Mouse (Mus musculus) bone marrow, adult 2 months (tissue): ENCODE data around the gene Sirt1. TPM values are rescaled to one million over a fixed set of nuclear protein-coding genes. Genes with fewer than 3 reads are reported as not detected.

ENCODE experiments used
- H3K27ac ChIP-seq: fragments of 200-500 bp; 2 replicates; pipeline ENCODE4 v1.5.1; 2012; ENCODE audit warnings: low read depth, mild to moderate bottlenecking, control low read depth, inconsistent platforms, low read length; ENCODE audit not compliant: control insufficient read depth, poor library complexity, insufficient read depth
- H3K4me1 ChIP-seq: fragments of 200-500 bp; 2 replicates; pipeline ENCODE4 v1.6.1; 2011; ENCODE audit warnings: low read length; ENCODE audit not compliant: control insufficient read depth, insufficient read depth
- H3K4me3 ChIP-seq: fragments of 200-500 bp; replicated peaks from 2 replicates; pipeline ENCODE3; 2011; ENCODE audit warnings: mild to moderate bottlenecking, low read depth, low read length, control low read depth; ENCODE audit not compliant: control insufficient read depth
- CTCF ChIP-seq: fragments of 200-500 bp; IDR thresholded peaks from 2 replicates; pipeline ENCODE4 v1.5.1; 2011; ENCODE audit warnings: low read length, control low read depth; ENCODE audit not compliant: control insufficient read depth, insufficient read depth
- POLR2A ChIP-seq: fragments of 200-500 bp; IDR thresholded peaks from 2 replicates; pipeline ENCODE4 v1.6.1; 2011; ENCODE audit warnings: low read depth, mild to moderate bottlenecking, control low read depth, low read length, borderline replicate concordance; ENCODE audit not compliant: control insufficient read depth
- WGBS: fragments of 180-500 bp; shearing (Covaris S2); methylation state at CpG from one replicate; pipeline ENCODE4 v1.1.7; 2018; 5-methylcytosine and 5-hydroxymethylcytosine counted together
- polyA plus RNA-seq: library from polyadenylated mRNA; stranded (reverse); fragments of >200 nt; gene quantifications from 2 replicates; pipeline ENCODE4 v1.2.4, GENCODE M21; 2011; ENCODE audit warnings: low replicate concordance; ENCODE audit not compliant: missing spikeins, insufficient read depth, insufficient read length

The Sirt1 gene
- polyA plus RNA-seq, 1 experiment, result 19.4 TPM

DNA sequence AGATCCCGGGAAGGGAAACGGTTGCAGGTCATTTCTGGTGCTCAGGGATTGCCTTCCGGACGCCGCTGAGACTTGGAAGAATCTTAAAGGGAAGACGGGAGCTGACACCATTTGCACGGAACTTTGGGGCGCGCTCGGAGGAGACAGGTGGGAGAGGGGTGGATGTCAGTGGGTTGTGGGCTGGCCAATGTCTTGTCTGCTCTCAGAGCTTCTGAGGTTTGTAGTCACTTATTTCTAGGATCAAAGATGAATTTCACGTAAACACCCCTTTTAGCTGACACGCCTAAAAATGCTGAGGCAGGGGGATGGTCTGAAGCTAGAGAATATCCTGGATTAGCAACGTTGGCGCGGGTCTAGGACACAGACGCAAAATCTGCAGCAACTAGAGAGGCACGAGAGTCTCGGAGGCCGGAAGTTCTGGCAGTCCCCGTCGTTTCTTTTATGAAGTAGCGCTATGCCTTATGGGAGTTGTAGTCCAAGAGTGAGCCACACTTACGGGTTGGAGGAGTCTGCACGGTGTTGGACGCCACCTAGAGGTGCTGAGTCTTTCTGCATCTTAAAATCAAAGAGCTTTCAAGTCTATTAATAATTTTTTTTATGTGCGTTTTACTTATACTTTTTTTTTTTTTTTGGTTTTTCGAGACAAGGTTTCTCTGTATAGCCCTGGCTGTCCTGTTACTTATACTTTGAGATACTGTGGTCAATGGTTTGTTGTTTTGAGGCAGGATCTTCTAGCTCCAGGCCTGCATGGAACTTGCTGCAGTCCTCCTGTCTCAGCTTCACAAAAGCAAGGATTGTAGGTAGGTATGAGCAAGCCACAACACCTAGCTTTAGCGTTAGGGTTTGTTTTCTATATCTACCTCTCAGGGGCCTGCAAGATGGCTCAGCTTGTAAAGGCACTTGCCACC lies 1.1 kb upstream of the Sirt1 start, which contains the start of gene Dnajc12:
Gene Dnajc12 (plus strand): TSS at position 72 of the 908 bp plus-strand sequence.
- TF ChIP-seq CTCF, result peak; percentile 89
- no peak for TF ChIP-seq POLR2A
- under 1% methylated on average over 28 of the region's 28 CpGs for WGBS
- Histone ChIP-seq H3K4me3 (peak within 1 kb of the TSS; percentile 75), H3K27ac (no peak within 1 kb of the TSS), H3K4me1 (no peaks in the 10 kb centered on the region; the same call in 1 of the 2 replicates)

DNA sequence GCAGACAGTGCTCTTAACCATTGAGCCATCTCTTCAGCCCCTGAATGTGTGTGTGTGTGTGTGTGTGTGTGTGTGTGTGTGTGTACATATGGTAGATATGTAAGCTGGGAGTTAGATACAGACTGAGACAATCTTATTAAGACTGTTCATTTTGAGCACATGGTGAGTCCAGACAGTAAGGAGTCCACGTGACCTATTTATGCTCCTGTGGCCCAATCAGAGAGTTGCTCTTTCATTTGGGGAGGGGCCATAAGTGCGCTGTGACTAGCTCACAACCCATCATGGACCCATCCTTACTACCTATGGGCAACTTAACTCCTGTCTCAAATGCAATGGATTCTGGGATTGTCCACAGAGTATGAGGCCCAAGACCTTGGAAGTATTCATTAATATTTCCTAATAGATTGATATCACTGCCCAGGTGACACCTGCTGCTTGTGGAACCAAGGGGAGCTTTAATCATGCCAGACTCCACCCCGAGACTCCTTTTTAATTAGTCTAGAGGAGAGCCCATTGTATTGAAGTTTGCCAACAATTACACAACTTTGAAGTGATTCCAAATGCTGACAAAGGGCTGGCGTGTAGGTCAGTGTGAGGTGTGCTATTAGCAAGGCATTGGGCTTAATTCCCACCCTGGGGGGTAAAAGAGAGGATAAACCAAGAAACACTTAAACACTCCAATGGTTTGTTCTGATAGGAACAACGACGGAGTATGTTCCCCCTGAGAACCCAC lies 2.4 kb downstream of the Sirt1 start:
- TF ChIP-seq POLR2A (no peak), CTCF (no peak)
- WGBS, result 80% methylated on average over 6 of the region's 6 CpGs
- H3K27ac ChIP-seq, result no peak overlapping the region
- no peak overlapping the region for H3K4me3 ChIP-seq
- H3K4me1 ChIP-seq, result no peaks in the 10 kb centered on the region; the same call in 1 of the 2 replicates

DNA sequence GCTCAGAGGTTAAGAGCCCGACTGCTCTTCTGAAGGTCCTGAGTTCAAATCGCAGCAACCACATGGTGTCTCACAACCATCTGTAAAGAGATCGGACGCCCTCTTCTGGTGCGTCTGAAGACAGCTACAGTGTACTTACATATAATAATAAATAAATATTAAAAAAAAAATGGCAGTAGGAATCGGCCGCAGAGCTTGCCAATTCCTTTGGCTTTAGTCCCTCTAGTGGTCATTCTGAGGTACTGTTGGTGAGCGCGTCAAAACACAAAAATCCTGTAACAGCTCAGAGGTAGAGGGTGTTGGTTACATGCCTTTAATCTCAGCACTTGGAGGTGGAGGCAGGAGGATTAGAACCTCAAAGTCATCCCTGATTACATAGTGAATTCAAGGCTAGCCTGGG lies 4.0 kb downstream of the Sirt1 start:
- 14% methylated on average over 9 of the region's 9 CpGs for WGBS
- no peaks in the 10 kb centered on the region; the same call in 1 of the 2 replicates for H3K4me1 ChIP-seq
- TF ChIP-seq CTCF (peak; percentile 45; the same call in 1 of the 2 replicates), POLR2A (no peak)
- no peak overlapping the region for H3K4me3 ChIP-seq
- H3K27ac ChIP-seq, result no peak overlapping the region

DNA sequence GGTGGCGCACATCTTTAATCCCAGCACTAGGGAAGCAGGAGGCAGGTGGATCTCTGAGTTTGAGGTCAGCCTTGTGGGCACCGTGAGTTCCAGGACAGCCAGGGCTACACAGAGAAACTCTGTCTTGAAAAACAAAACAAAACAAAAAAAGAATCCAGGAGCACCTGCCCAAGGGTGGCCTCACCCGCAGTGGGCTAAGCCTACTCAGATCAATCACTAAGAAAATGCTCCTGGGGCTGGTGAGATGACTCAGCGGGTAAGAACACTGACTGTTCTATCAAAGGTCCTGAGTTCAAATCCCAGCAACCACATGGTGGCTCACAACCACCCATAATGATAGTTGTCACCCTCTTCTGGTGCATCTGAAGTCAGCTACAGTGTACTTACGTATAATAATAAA lies 5.2 kb downstream of the Sirt1 start:
- TF ChIP-seq CTCF, result no peak
- no peak for TF ChIP-seq POLR2A
- no peak overlapping the region for H3K4me3 ChIP-seq
- WGBS, result 84% methylated on average over 5 of the region's 5 CpGs
- no peak overlapping the region for H3K27ac ChIP-seq
- H3K4me1 ChIP-seq, result no peaks in the 10 kb centered on the region; the same call in 1 of the 2 replicates

DNA sequence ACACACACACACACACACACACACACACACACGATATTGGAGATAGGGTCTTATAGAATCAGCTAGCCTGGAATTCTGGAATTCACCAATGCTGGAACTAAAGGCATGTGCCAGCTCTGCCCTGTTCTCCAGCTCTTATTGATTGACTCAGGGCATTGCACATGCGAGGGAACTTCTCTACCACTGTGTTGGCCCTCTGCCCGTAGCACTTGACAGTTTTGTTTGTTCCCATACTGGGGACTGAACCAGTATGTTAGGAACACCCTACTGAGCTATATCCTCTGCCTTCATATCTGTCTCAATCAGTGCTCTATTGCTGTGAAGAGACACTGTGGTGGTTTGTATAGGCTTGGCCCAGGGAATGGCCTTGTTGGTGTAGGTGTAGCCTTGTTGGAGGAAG lies 13.5 kb downstream of the Sirt1 start:
- WGBS, result 64% methylated on average over 3 of the region's 3 CpGs

DNA sequence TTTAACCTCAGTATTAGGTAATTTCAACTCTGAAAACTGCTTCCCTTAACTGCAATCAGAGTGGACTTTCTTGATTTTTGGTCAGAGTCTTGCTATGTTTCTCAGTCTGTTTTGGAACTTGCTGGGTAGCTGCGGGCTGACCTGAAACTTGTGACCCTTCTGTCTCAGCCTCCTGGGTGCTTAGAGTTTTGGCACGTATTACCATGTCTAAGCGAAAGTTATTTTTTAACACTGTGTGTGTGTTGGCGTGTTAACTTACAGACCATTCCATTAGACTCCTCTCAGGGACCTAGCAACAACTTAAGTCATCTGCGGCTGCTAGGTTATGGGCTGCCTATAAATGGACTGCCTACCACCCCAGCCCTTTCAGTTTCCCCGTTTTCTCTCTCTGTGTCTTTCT lies 14.1 kb downstream of the Sirt1 start:
- 83% methylated on average over 6 of the region's 6 CpGs for WGBS
- Histone ChIP-seq H3K4me1 (no peaks in the 10 kb centered on the region), H3K4me3 (no peak overlapping the region), H3K27ac (no peak overlapping the region)
- TF ChIP-seq POLR2A (no peak), CTCF (no peak)

More for the DNA sequence above, 13.5 kb downstream of the Sirt1 start:
- H3K27ac ChIP-seq, result no peak overlapping the region
- H3K4me1 ChIP-seq, result no peaks in the 10 kb centered on the region
- TF ChIP-seq POLR2A, result no peak
- no peak for TF ChIP-seq CTCF
- H3K4me3 ChIP-seq, result no peak overlapping the region

DNA sequence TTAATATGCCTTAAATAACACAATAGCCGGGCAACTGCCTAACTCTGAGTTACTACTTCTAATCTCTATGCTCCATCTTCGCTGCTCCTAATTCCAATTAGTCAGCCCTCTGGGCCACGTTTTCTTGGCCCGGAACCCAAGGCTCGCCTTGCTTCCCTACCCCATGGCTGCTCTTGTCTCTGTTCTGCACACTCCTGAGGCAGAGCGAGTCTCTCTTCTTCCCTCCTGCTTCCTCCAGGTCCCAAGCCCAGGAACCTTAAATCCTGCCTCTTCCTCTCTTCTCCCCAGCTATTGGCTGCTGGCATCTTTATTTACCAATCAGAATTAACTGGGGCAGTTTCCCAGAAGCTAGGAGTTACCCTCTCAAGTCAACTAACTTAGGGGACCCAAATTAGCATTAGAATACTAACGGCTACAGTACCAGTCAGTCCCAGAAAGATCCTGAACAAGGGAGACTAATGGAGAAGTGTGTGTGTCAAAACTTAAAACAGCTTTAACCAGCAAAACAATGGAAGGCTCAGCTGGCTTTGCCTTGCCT lies 15.5 kb downstream of the Sirt1 start:
- WGBS, result 67% methylated on average over 7 of the region's 7 CpGs
- H3K27ac ChIP-seq, result no peak overlapping the region
- no peaks in the 10 kb centered on the region for H3K4me1 ChIP-seq
- H3K4me3 ChIP-seq, result no peak overlapping the region
- TF ChIP-seq CTCF (no peak), POLR2A (no peak)

DNA sequence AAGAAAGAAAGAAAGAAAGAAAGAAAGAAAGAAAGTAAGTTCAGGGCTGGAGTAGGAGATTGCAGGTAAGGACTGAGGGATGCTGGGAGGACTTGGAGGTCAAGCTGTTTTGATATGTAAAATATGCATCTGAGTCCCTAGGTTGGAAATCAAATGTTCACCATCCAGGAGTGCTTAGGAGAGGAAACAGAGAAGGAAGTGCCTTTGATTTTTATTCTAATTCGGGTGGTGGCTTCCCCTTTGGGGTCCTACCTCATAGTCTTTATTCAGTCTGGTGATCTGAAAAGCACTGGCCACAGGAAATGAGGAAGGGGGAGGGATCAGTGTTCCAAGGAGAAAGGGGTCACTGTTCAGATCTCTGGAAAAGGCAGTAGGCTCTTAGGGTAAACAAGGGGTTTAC lies 21.0 kb downstream of the Sirt1 start:
- no peak overlapping the region for H3K4me3 ChIP-seq
- 9% methylated on average over 1 of the region's 1 CpGs for WGBS
- no peak for TF ChIP-seq CTCF
- no peak for TF ChIP-seq POLR2A
- H3K4me1 ChIP-seq, result no peaks in the 10 kb centered on the region
- no peak overlapping the region for H3K27ac ChIP-seq
